Mouse (Mus musculus) CH12F3 (cell line): ENCODE results near the gene Ralb.

ENCODE experiments used
- in situ Hi-C: fragments of 300-500 bp; cut with MboI; formaldehyde crosslinking; loops from 2 replicates; pipeline ENCODE4 v1.14.3; 2020; ENCODE audit warnings: low sequenced_read_pairs

Gene Ralb

GRCm38 (mm10) chr1:119456671-119457527 lies 47.7 kb downstream of the Ralb start:
- in situ Hi-C loops, result no loop called here

DNA sequence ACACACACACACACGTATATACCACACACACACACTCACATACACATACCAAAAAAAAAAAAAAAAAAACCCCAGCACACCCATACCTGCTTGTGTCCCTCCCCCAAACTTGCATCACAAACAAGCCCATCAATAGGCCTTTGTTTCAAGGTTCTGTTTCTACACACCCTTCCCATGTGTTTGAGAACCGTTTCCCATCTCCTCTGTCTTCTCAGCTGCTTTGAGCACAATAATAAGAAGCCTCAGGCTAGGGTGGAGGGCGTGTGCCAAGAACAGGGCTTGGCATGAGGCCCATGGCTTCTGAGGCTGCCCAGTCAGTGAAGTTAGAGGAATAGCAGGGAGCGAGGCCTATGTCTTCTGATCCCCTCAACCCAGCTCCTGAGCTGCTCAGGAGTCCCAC lies 50.9 kb downstream of the Ralb start:
- in situ Hi-C loops, result no loop called here

- in situ Hi-C loops, result no loop called here
Observed at GRCm38 (mm10) chr1:119451417-119451816, 53.2 kb downstream of the Ralb start.

DNA sequence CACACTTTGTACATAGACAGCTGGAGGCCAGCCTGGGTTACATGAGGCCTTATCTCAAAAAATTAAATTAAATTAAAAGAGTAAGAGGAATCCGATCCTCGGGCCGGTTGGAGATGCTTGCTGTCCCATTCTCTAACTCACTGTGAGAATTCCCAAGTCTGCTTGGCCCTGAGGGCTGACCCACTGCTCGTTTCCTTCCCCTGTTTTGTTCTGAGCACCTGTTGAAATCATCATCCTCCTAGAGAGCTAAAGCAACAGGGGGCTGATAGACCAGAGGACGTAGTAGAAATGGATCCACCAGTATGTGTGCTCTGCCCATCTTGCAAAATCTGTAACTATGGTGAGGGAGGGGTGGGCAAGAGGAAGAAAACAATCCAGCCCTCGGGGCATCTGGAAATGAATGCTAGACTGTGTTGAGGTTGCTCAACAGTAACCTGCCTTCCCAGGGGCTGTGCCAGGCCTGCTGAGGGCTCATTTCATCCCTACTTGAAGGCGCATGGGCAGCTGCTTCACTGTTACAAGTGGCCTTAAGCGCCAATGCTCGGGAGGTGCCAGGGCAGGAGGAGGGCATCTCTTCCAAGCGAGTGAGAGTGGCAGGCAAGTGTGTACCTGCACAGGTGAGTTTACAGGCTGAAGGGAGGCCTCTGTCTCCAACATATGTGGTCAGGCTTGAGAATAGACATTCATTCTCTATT lies 53.8 kb downstream of the Ralb start:
- in situ Hi-C loops, result no loop called here

DNA sequence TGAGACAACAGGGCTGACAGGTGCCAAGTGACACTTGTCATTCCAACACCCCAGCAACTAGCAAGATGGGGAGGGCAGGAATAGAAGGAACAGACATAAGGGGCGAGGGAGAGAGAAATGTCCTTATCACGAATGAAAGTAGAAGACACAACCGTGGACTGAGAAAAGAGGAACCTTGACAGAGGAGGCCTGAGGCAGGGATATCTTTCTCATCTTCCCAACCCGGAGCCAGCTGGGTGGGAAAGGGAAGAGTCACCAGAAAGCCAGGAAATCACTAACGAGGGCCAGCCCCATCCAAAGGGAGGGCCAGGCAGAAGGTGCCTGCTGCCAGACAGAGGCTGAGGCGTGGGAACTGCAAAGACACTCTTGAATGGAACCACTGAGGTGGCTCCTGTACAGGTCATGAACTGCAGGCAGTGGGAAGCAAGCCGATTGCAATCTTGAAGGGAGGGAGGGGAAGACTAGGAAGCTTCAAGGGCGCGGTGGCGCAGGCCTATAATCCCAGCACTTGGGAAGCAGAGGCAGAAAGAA lies 57.8 kb downstream of the Ralb start:
- in situ Hi-C loops, result no loop called here

DNA sequence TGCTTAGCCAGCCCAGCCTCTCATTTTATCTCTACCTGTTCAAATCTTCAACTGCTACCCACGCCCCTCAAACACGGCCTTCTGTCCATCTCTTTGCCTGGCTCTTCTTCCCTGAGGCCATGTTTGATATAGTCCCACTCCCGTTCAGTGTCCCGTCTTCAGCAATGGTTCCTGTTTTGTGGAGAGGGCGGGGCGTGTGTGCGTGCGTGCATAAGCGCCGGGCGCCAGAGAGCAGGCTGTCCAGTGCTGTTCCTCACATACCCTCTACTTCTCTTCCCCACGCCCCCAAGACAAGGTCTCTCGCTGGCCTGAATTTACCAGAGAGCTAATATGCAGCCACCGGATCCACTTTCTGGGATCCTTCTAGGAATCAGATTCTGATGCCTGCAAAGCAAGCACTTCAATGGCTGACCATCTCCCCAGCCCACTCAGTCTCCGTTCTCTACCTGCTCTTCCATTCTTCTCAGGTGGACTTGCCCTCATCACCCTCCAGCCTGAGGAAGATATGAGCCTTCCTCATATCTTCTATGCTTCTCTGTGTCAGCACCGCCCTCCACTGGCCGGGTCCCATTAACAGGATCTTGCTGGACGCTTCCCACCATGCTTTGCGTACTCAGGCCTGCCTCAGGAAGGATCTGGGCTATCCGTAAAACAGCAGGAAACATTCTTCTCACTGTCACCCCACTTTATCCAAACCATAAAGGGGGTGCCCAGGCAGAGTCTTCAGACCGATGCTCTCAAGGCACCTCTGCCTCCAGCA lies 60.8 kb downstream of the Ralb start:
- in situ Hi-C loops, result no loop called here

GRCm38 (mm10) chr1:119442901-119443300 lies 61.7 kb downstream of the Ralb start:
- in situ Hi-C loops, result no loop called here

GRCm38 (mm10) chr1:119438105-119438637 lies 66.4 kb downstream of the Ralb start:
- in situ Hi-C loops, result no loop called here

- in situ Hi-C loops, result no loop called here
Observed at GRCm38 (mm10) chr1:119437401-119437800, 67.2 kb downstream of the Ralb start.

DNA sequence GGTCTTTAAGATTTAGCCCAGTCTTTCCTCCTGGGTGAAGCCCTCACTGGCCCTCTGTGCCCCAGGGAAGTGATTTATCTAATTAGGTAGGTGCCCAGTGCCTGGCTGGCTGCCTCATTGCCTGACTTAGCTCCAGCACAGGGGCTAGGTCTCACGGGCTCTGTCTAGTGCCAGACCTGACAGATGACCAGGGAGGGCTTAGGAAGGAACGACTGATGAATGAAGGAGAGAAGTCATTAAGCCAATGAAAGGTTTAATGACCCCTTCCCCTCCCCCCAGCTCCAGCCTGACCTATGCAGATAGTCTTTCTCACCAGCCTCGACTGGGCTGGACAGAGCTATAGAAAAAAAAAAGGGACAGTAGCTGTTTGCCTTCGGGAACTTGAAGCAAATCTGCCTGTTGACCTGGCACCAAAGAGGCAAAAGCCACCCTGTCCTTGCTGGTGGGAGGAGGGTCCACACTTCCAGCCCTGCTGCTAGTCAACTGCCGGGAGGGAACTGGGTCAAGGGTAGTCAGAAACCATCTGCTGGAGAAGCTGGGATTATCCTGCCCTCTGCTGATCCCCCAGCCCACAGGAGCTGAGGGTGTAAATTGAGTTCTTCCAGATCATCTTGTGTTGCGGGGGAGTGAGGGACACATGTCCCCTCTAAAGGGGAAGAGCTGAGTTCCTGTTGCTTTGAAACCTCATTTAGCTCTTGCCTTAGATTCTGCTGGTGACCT lies 80.3 kb downstream of the Ralb start:
- in situ Hi-C loops, result no loop called here

GRCm38 (mm10) chr1:119423510-119423909 lies 81.1 kb downstream of the Ralb start:
- in situ Hi-C loops, result no loop called here

DNA sequence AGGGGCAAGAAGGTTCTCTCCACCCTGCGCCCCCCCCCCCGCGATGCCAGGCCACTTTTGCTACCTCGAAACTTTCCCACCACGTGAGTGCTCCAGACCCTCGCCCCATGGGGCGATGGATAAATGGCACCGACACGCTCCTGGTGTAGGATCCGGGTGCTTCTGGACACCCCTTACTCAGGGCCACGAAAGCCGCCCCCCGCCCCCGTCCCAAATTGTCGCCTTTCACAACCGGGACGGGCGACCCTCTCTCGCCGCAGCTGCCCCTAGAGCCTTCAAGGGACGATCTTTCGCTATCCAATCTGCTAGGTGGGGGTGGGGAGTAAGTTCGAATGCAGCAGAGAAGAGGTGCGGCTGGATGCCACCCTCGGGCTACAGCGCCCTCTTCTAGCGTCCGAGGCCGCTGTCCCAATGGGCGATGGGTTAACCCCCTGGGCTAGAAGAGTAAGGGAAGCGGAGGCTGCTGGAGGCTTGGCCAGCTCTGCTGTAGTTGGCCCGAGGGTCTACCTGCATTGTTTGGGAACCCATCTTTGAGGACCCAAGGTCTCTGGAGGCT lies 82.1 kb downstream of the Ralb start:
- in situ Hi-C loops, result no loop called here

DNA sequence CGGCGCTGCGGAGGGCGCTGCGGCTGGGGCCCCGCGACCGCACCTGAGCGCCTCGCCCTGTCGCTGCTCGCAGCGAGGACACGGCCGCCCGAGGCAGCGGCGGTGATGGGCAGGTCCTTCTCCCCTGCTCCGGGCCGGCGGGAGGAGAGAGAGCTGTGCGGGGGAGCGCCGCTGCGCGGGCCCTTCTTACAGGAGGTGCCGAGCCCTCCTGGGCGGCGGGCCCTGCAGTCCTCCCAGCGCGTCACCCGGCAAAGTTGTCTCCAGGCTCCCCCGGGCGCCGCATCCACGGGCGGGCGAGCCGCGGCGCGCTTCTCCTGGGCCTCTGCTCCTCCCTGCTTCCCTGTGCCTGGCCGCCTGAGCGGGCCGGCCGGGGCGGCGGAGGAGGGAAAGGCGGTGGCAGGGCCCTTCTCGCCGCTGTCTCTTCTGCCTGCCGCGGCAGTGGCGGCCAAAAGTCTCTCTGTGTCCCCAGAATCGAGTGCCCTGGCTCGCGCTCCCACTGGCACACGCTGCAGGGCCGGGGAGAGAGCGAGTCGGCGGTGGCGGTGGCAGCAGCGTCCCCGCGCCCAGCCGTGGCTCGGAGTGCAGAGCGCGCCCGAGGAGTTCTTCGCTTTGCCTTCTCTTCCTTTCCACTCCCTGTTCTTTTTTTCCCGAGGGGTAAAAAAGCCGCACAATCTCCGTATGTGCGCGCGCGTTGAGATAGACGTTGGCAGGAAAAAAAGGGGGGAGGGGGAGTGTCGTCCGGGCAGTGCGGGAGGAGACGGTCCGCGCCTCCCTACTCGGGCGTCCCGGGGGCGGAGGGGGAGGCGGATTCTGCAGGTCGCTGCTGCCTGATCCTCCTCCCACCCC lies 82.8 kb downstream of the Ralb start, which contains the start of gene Inhbb:
Gene Inhbb, minus strand, starts transcription at position 673 of the 846 bp plus-strand sequence.
- in situ Hi-C loops, result no loop called here

DNA sequence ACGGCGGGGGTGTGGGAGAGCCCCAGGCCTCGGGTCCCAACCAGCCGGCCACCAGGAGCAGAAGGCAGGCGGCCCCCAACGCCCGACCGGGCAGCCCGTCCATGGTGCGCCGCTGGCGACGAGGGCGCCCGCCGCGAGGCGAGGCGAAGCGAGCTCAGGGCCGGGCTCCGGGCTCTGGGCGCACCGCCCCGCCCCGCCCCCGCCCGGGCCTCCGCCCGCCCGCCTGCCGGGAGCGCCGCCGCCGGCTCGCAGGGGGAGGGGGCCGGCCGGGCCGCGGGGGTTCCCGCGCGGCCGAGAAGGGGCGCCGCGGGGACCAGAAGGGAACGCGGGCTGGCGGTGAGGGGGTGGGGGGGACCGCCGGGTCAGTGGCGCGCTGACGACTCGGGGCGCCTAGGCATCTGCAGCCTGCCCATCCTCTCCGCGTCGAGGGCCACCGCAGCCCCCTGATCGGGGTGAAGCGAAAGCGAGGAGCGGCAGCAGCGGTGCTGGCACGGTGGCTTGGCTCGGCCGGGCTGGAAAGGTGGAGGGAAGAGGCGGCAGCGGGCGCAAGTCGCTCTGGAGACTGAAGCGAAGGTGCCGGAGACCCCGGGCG lies 83.5 kb downstream of the Ralb start:
- in situ Hi-C loops, result no loop called here
